ENCODE assay signal across 9 mouse cellular contexts in the genomic region with DNA sequence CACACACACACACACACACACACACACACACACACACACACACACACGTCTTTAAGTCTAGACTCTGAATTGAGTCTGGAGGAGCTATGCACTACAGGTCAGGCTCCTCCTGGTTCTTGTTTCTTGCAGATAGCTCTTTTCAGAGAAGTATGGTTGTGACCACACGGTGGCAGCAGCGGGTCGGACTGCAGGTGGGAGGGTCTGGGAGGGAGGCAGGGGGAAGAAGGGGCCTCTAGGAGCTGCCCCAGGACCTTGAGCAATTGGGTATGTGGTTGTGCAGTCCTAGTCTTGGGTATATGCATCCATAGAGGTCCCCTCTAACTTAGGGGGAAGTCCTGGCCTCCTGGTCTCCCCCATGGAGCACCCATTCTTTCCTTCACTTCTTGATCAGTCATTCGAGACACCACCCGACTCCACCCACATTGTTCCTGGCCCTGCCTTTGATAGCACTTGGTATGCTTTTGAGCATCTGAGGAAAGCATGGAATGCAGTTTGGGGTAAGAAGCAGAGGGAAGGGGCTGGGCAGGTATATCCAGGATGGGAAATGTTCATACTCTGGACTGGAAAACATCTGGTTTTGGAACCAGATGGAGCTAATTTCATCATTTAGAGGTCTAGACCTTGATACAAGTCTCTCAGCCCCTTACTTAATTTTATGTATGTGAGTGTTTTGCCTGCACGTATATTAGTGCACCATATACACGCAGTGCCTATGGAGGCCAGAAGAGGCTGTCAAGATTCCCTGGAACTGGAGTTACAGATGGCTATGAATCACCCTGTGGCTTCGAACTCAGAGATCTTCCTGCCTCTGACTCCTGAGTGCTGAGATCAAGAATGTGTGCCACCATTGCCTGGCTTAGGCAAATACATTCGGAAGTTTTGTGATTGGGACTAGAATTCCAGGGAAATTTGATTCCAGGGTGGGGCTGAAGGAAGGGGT. TPM values are rescaled to one million over a fixed set of nuclear protein-coding genes. Genes with fewer than 3 reads are reported as not detected.
A peak's percentile ranks its signal among the peaks of the same experiment; 100 is the strongest.
DNase-seq lines count a peak whose midpoint lies in the region; ATAC-seq and TF ChIP-seq lines count a peak whose summit lies in the region.
"Had no signal": no experiment of that assay in that cellular context is flagged by ENCODE, and none has a peak within 500 bp of the region (broad histone marks: within the 10 kb centered on the region; RNA-seq: fewer than 3 reads in every experiment).

No protein-coding gene starts in this region.

- H3K4me2 ChIP-seq in kidney, embryonic 15.5 days, result no peak overlapping the region
- no peak overlapping the region for H3K4me2 ChIP-seq in lung, embryonic 15.5 days
- H3K4me2 ChIP-seq: limb, embryonic 15.5 days had no signal

- H3K9ac ChIP-seq in kidney, embryonic 15.5 days, result no peak overlapping the region
- no peak overlapping the region for H3K9ac ChIP-seq in lung, embryonic 15.5 days
- H3K9ac ChIP-seq: limb, embryonic 15.5 days had no signal

- peaks cover 10% of the 10 kb centered on the region for H3K36me3 ChIP-seq in E14TG2a.4 (ENCODE audit: insufficient read depth, low read length)
- H3K36me3 ChIP-seq in kidney, embryonic 15.5 days, result 0 out of 2 replicates have a peak, but pooled peaks cover 3% of the 10 kb centered on the region
- no peaks in the 10 kb centered on the region for H3K36me3 ChIP-seq in lung, embryonic 15.5 days

- no peaks in the 10 kb centered on the region for H3K27me3 ChIP-seq in E14TG2a.4 (ENCODE audit: insufficient read depth, low read length)
- no peaks in the 10 kb centered on the region for H3K27me3 ChIP-seq in kidney, embryonic 15.5 days
- H3K27me3 ChIP-seq in lung, embryonic 15.5 days, result no peaks in the 10 kb centered on the region
- H3K27me3 ChIP-seq: limb, embryonic 15.5 days had no signal

- H3K4me3 ChIP-seq in E14TG2a.4 (replicated peaks; ENCODE audit: low read length), result 0 out of 2 replicates have a peak overlapping the region, but pooled peaks have one; percentile 17
- H3K4me3 ChIP-seq in kidney, embryonic 15.5 days (replicated peaks), result no peak overlapping the region
- no peak overlapping the region for H3K4me3 ChIP-seq in lung, embryonic 15.5 days
- H3K4me3 ChIP-seq: limb, embryonic 15.5 days had no signal

- H3K9me3 ChIP-seq in E14TG2a.4 (ENCODE audit: low read length), result no peaks in the 10 kb centered on the region
- H3K9me3 ChIP-seq in kidney, embryonic 15.5 days (replicated peaks), result no peaks in the 10 kb centered on the region
- no peaks in the 10 kb centered on the region for H3K9me3 ChIP-seq in lung, embryonic 15.5 days
- H3K9me3 ChIP-seq: limb, embryonic 15.5 days had no signal

- TF ChIP-seq CTCF in E14TG2a.4 (conservative IDR thresholded peaks at IDR 0.05; ENCODE audit: low read length), result peak; percentile 53

- peak; percentile 92 for DNase-seq in heart, adult 11 months
- no peak for DNase-seq in heart, postnatal 25 days (ENCODE audit: low spot score)
- peak; percentile 85 for DNase-seq in c-Kit-positive CD71-positive TER-119-positive erythroid progenitor cells, embryonic 14.5 days (ENCODE audit: low spot score)
- DNase-seq in frontal cortex, postnatal 36 days (ENCODE audit: low spot score in 2 of 2), result peak; percentile 60 to 64
- DNase-seq in spleen, postnatal 36 days (ENCODE audit: low spot score in 2 of 2), result peak; percentile 67 to 75

- no peak overlapping the region for H3K27ac ChIP-seq in kidney, embryonic 15.5 days
- H3K27ac ChIP-seq in lung, embryonic 15.5 days, result no peak overlapping the region

- WGBS in kidney, embryonic 15.5 days, result 36% methylated on average over 10 of the region's 10 CpGs
- WGBS in lung, embryonic 15.5 days, result 37% methylated on average over 10 of the region's 10 CpGs

- intact Hi-C loops in heart, postnatal 25 days (cut with DNase I), result loop anchor here (1.0 to 5.0 kb wide), 4 partner anchors 28 to 315 kb away; partner anchors contain the start of gene Ube2q1

- ATAC-seq in kidney, embryonic 15.5 days (replicated peaks; ENCODE audit: low FRiP score), result peak; percentile 27; the same call in 1 of the 2 replicates
- peak; percentile 17; the same call in 1 of the 2 replicates for ATAC-seq in lung, embryonic 15.5 days (ENCODE audit: borderline replicate concordance, extremely low read depth, low FRiP score, low TSS enrichment)

- H3K4me1 ChIP-seq in E14TG2a.4 (replicated peaks; ENCODE audit: low read depth, low read length), result peaks cover 73% of the 10 kb centered on the region
- H3K4me1 ChIP-seq in kidney, embryonic 15.5 days, result peaks cover 31% of the 10 kb centered on the region
- peaks cover 26% of the 10 kb centered on the region for H3K4me1 ChIP-seq in lung, embryonic 15.5 days

RNA-seq across cellular contexts. Expression of gene Pmvk, which starts 2.7 kb away (rescaled TPM):
- total RNA-seq in heart, postnatal 25 days (2021), result 1 to 10 TPM; 7.4 to 8.4 TPM
- 52.6 and 59.1 TPM in 2 replicates for polyA plus RNA-seq in kidney, embryonic 15.5 days (2015; fragmentation: Nextera tagmentation; extraction: Ambion mirVana)
- polyA plus RNA-seq in lung, embryonic 15.5 days (2015; fragmentation: Nextera tagmentation; extraction: Ambion mirVana), result 48.0 and 50.5 TPM in 2 replicates

RNA-seq across cellular contexts. Expression of gene Pbxip1, which starts 20.5 kb away (rescaled TPM):
- total RNA-seq in heart, postnatal 25 days (2021), result 10 to 100 TPM; 49.2 to 56.9 TPM
- 39.6 and 39.7 TPM in 2 replicates for polyA plus RNA-seq in kidney, embryonic 15.5 days (2015; fragmentation: Nextera tagmentation; extraction: Ambion mirVana)
- polyA plus RNA-seq in lung, embryonic 15.5 days (2015; fragmentation: Nextera tagmentation; extraction: Ambion mirVana), result 32.6 and 35.0 TPM in 2 replicates

RNA-seq across cellular contexts. Expression of gene Pygo2, which starts 27.0 kb away (rescaled TPM):
- total RNA-seq in heart, postnatal 25 days (2021), result 10 to 100 TPM; 13.5 to 18.0 TPM
- polyA plus RNA-seq in kidney, embryonic 15.5 days (2015; fragmentation: Nextera tagmentation; extraction: Ambion mirVana), result 38.3 and 43.5 TPM in 2 replicates
- polyA plus RNA-seq in lung, embryonic 15.5 days (2015; fragmentation: Nextera tagmentation; extraction: Ambion mirVana), result 40.6 and 41.1 TPM in 2 replicates

RNA-seq across cellular contexts. Expression of gene Shc1, which starts 38.8 kb away (rescaled TPM):
- 10 to 100 TPM; 35.7 to 35.8 TPM for total RNA-seq in heart, postnatal 25 days (2021)
- polyA plus RNA-seq in kidney, embryonic 15.5 days (2015; fragmentation: Nextera tagmentation; extraction: Ambion mirVana), result 97.1 and 105 TPM in 2 replicates
- 108 and 111 TPM in 2 replicates for polyA plus RNA-seq in lung, embryonic 15.5 days (2015; fragmentation: Nextera tagmentation; extraction: Ambion mirVana)

RNA-seq across cellular contexts. Expression of gene Cks1b, which starts 38.8 kb away (rescaled TPM):
- 1 to 10 TPM; 4.1 to 4.7 TPM for total RNA-seq in heart, postnatal 25 days (2021)
- 518 and 559 TPM in 2 replicates for polyA plus RNA-seq in kidney, embryonic 15.5 days (2015; fragmentation: Nextera tagmentation; extraction: Ambion mirVana)
- 556 and 595 TPM in 2 replicates for polyA plus RNA-seq in lung, embryonic 15.5 days (2015; fragmentation: Nextera tagmentation; extraction: Ambion mirVana)
